Mouse (Mus musculus) E14TG2a.4 (cell line): Measurements from ENCODE around the gene Apeh.
"Not testable (repeated sequence)": the region's sequence is repeated elsewhere in the genome, so short reads cannot be mapped to it uniquely, and the experiment has no call there.

Source experiments
- H3K27me3 ChIP-seq: 2 replicates; pipeline ENCODE4 v1.6.1; 2014; ENCODE audit warnings: low read length, control low read depth; ENCODE audit not compliant: insufficient read depth
- H3K36me3 ChIP-seq: 2 replicates; pipeline ENCODE4 v1.6.1; 2014; ENCODE audit warnings: low read length, control low read depth; ENCODE audit not compliant: insufficient read depth
- H3K4me1 ChIP-seq: replicated peaks from 2 replicates; pipeline ENCODE4 v1.6.1; 2014; ENCODE audit warnings: low read depth, low read length, control low read depth
- H3K4me3 ChIP-seq: replicated peaks from 2 replicates; pipeline ENCODE4 v1.5.1; 2014; ENCODE audit warnings: mild to moderate bottlenecking, low read length
- H3K9me3 ChIP-seq: 2 replicates; pipeline ENCODE4 v1.6.1; 2014; ENCODE audit warnings: low read length, control low read depth
- CTCF ChIP-seq: conservative IDR thresholded peaks from 2 replicates; pipeline ENCODE4 v1.5.1; 2014; ENCODE audit warnings: low read length
- NANOG ChIP-seq: IDR thresholded peaks from 2 replicates; pipeline ENCODE4 v1.6.1; 2014; ENCODE audit warnings: borderline replicate concordance, low read length, mixed read lengths
- POU5F1 ChIP-seq: IDR thresholded peaks from 2 replicates; pipeline ENCODE4 v1.6.1; 2014; ENCODE audit warnings: low read length, borderline replicate concordance

Gene Apeh

DNA sequence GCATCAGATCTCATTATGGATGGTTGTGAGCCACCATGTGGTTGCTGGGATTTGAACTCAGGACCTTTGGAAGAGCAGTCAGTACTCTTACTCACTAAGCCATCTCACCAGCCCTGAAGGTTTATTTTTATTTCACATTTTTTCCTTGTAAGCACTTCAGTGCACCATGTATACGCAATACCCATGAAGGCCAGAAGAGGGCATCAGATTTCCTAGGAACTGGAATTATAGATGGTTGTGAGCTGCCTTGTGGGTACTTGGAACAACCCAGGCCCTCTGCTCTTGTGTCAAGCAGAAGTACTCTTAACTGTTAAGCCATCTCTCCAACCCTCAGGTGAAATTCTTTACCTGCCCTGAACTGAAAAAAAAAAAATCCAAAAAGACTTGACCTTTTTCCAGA, 41.8 kb upstream of the Apeh start:
- Histone ChIP-seq H3K27me3 (peaks cover 25% of the 10 kb centered on the region), H3K9me3 (no peaks in the 10 kb centered on the region), H3K4me1 (peaks cover 29% of the 10 kb centered on the region), H3K36me3 (no peaks in the 10 kb centered on the region), H3K4me3 (no peak overlapping the region)
- TF ChIP-seq CTCF (peak; percentile 69), POU5F1 (no peak), NANOG (no peak)

DNA sequence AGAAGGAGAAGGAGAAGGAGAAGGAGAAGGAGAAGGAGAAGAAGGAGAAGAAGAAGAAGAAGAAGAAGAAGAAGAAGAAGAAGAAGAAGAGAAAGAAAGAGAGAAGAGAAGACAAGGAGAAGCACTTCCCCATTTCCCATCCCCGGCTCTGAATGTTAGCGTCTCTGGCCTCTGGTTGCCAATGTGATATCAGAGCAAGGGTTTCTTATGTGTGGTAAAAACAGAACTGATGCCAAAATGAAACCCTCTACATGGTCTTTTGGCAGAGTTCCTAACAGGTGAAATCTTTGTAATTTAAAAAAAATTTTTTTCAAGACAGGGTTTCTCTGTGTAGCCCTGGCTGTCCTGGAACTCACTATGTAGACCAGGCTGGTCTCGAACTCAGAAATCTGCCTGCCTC, 41.3 kb upstream of the Apeh start:
- Histone ChIP-seq H3K27me3 (peaks cover 25% of the 10 kb centered on the region), H3K4me1 (peaks cover 25% of the 10 kb centered on the region)
- not testable (repeated sequence) for H3K36me3 ChIP-seq, H3K9me3 ChIP-seq, H3K4me3 ChIP-seq

DNA sequence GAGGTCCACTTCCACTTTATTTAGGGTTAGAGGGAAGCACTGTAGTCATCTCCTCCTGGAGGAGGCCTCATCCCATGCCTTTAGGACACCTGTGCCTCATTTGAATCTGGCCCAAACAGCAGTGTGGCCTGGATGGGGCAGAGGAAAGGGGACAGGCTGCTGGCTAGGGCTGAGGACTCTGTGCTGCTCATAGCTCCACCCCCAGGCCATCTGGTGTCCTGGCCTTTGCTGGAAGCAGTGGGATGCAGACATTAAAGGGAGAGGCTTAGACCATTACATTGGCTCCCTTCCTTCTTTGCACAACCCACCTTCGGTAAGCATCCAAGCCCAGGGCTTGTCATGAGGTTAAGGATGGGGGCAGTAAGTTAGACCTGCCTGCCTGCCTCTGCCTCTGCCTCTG, 39.1 kb upstream of the Apeh start:
- Histone ChIP-seq H3K4me3 (no peak overlapping the region), H3K36me3 (no peaks in the 10 kb centered on the region), H3K4me1 (peaks cover 22% of the 10 kb centered on the region), H3K9me3 (no peaks in the 10 kb centered on the region), H3K27me3 (peaks cover 33% of the 10 kb centered on the region)
- TF ChIP-seq CTCF (no peak), NANOG (no peak), POU5F1 (no peak)

DNA sequence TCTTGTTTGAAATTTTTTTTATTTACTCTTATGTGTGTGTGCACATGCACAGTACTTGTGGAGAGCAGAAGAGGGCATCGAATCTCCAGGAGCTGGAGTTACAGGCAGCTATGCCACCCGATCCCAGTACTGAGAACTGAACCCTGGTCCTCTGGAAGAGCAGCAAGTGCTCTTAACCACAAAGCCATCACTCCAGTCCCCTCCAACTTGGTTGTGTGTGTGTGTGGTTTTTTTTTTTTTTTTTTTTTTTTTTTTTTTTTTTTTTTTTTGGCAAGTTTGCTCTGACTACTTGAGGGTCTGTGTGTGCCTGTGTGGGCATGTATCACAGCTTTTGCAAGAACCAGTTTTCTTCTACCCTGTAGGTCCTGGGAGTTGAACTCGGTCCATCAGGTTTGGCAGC, 38.0 kb upstream of the Apeh start:
- Histone ChIP-seq H3K27me3 (peaks cover 32% of the 10 kb centered on the region), H3K4me1 (peaks cover 17% of the 10 kb centered on the region), H3K4me3 (no peak overlapping the region), H3K9me3 (no peaks in the 10 kb centered on the region), H3K36me3 (no peaks in the 10 kb centered on the region)
- TF ChIP-seq CTCF, result no peak

DNA sequence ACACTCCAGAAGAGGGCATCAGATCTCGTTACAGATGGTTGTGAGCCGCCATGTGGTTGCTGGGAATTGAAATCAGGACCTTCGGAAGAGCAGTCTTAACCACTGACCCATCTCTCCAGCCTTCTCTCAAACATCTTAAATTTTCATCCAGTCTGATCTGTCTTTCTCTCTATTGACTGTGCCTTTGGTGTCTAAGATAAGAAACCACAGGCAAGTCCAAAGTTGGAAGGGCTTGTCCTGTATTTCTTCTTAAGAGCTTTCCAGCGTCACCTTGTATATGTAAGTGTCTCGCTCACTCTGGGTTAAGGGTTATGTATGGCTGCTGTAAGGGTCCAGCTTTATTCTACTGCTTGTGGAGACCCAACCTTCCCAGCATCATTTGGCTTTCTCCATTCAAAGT, 37.1 kb upstream of the Apeh start:
- no peaks in the 10 kb centered on the region for H3K9me3 ChIP-seq
- peaks cover 29% of the 10 kb centered on the region for H3K27me3 ChIP-seq
- no peaks in the 10 kb centered on the region for H3K36me3 ChIP-seq
- H3K4me3 ChIP-seq, result no peak overlapping the region
- H3K4me1 ChIP-seq, result peaks cover 9% of the 10 kb centered on the region
- no peak for TF ChIP-seq CTCF
- no peak for TF ChIP-seq POU5F1
- no peak for TF ChIP-seq NANOG

DNA sequence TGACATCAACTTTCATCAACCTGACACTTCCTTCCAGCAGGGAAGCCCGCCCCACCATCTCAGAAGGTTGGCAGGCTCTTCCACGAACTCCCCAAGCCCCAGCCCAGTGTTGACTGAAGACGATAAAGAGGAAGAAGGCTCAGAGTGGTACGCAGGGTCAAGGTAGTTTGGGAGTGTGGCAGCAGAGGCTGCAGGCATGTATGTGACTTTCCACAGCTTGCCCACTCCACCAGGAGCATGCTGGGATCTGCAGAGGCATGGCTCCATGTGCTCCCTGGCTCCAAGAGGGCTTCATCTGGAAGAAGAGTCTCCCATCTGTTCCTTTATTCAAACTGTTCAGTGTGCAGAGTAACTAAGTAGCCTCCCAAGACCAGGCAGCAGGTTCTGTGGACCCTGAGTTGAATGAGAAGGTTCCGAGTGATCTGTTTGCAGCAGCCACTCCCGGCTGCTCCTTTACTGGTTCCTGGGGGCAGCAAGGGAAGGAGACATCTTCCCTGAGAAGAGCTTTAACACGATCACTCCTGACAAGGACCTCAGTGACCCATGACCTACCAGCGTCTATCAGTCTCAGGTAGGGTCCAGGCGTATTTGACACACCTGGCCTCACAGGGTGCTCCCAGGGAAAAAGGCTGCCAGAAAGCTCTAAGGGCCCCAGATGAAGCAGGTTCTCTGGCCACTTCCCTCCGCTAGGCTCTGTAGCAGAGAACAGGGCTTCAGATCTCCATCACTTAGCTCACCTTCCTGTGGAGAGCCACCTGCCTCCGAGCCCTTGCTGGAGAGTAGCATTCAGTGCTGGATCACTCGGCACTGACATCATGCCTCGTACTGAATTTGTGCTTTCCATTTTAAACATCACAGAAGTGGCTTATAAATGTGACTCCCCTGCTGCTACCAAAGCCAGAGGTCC, 34.9 kb upstream of the Apeh start:
- Histone ChIP-seq H3K4me3 (no peak overlapping the region), H3K9me3 (no peaks in the 10 kb centered on the region), H3K36me3 (no peaks in the 10 kb centered on the region), H3K27me3 (peaks cover 25% of the 10 kb centered on the region), H3K4me1 (peaks cover 14% of the 10 kb centered on the region)
- TF ChIP-seq POU5F1 (no peak), CTCF (no peak), NANOG (no peak)

DNA sequence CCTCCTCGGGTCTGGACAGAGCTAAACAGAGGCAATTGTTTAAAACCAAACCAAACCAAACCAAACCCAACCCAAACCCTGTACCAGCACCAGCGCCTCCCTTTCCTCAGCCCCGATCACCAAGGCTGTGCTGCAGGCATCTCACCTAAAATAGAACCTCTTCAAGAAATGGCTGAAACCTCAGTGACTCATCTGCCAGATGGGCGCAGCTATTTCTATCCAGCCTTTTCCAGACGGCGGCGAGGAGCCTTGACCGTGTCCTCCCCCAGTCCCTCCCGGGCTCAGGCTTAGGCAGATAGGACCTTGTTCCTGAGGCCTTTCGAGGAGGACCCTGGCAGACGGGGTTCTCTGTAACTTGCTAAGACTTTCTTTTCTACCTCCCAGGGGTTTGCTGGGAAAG, 33.8 kb upstream of the Apeh start:
- no peaks in the 10 kb centered on the region for H3K36me3 ChIP-seq
- H3K9me3 ChIP-seq, result no peaks in the 10 kb centered on the region
- H3K4me3 ChIP-seq, result no peak overlapping the region
- H3K4me1 ChIP-seq, result peaks cover 10% of the 10 kb centered on the region
- TF ChIP-seq CTCF (no peak), POU5F1 (no peak), NANOG (no peak)
- H3K27me3 ChIP-seq, result peaks cover 25% of the 10 kb centered on the region

DNA sequence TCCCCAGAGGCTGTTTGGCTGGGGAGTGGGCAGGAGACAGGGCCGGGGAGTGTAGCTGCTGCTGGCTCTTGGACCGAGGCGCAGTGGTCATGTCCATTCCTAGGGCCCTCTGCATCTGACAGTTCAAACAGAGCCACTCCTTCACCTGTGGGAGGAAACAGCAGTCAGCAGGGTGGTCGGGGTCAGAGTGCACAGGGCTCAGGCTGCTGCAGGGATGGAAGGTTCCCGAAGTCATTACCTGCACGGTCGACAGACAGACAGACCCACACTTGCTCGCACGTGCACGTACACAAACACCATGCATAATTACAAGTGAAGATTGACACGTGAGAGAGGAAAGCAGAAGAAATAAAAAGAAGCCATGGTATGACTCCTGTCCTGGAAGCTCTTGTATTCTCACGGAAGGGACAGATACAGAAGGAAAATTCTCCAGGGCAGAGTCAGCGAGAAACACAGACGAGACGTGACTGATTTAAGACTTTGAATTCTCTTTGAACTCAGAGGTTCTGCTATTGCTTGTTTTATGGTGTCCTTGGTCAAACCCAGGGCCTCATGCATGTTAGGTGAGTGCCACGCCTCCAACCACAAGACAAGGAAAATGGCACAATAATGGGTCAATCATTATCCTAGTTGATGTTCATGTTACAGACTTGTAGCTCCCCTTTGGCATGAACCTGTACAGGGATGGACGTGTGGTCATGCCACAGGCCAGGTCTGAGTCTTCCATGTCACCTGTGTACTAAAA, 32.2 kb upstream of the Apeh start:
- H3K4me3 ChIP-seq, result peak overlapping the region; percentile 70
- H3K27me3 ChIP-seq, result peaks cover 25% of the 10 kb centered on the region
- no peaks in the 10 kb centered on the region for H3K36me3 ChIP-seq
- no peaks in the 10 kb centered on the region for H3K9me3 ChIP-seq
- H3K4me1 ChIP-seq, result peaks cover 9% of the 10 kb centered on the region
- TF ChIP-seq CTCF (no peak), NANOG (no peak), POU5F1 (no peak)

DNA sequence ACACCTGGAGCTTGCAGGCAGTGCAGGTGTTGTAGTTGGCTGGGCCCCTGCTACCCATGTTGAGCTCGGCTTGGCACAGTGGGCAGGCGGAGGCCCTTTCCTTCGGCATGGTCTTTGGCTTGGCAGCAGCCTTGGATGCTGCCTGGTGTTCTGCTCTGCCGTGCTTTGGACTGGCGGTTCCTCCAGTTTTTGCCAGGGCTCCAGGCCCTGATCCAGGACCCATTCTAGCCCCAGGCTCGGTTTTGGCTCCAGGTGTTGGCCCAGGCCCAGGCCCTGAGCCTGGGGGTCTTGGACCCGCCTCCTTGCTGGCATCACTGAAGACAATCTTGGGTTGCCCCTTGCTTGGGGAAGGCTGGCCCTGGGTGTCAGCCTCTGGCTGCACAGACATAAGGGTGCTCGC, 31.3 kb upstream of the Apeh start:
- H3K4me1 ChIP-seq, result peaks cover 9% of the 10 kb centered on the region
- H3K36me3 ChIP-seq, result no peaks in the 10 kb centered on the region
- H3K27me3 ChIP-seq, result peaks cover 27% of the 10 kb centered on the region
- TF ChIP-seq POU5F1, result no peak
- no peak for TF ChIP-seq NANOG
- TF ChIP-seq CTCF, result no peak
- H3K4me3 ChIP-seq, result peak overlapping the region; percentile 70
- H3K9me3 ChIP-seq, result no peaks in the 10 kb centered on the region
